Mouse (Mus musculus): ENCODE data around the gene Gm38394. TPM values are rescaled to one million over a fixed set of nuclear protein-coding genes. Genes with fewer than 3 reads are reported as not detected.
"Not testable (repeated sequence)": the region's sequence is repeated elsewhere in the genome, so short reads cannot be mapped to it uniquely, and the experiment has no call there.

Gene Gm38394
- polyA plus RNA-seq, 1 experiment = 2.6 TPM

DNA sequence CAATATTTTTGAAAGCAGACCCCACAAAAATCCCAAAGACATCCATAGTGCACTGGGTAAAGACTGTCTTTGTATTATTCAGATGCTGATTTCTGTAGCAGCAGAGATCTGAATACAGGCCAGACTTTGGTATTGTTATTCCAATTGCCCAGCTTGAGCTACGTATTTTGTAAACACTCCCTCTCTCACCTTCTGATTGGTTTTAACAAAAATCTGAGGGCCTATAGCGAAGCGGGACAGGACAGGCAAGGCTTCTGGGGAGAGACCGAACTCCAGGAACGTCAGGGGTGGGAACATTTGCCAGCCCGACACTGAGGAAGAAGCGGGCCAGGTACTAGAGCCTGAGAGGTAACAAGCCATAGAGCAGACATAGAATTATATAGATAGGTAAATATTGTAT, 6.6 kb upstream of the Gm38394 start:
- H3K4me3 ChIP-seq = no peak overlapping the region
- no peaks in the 10 kb centered on the region for H3K27me3 ChIP-seq (ENCODE audit: control insufficient read depth, insufficient read depth, insufficient read length)
- no peak overlapping the region for H3ac ChIP-seq (ENCODE audit: control insufficient read depth, insufficient read length)
- H3K79me2 ChIP-seq (ENCODE audit: control insufficient read depth, insufficient read depth) = no peaks in the 10 kb centered on the region
- H3K4me2 ChIP-seq (ENCODE audit: low read depth) = no peak overlapping the region
- H3K36me3 ChIP-seq (ENCODE audit: control insufficient read depth, insufficient read depth) = no peaks in the 10 kb centered on the region
- TF ChIP-seq E2F4 (IDR thresholded peaks at IDR 0.05; ENCODE audit: insufficient read depth) (no peak), POLR2AphosphoS2 (IDR thresholded peaks at IDR 0.05; ENCODE audit: insufficient read length, low read depth) (no peak), CEBPB (IDR thresholded peaks at IDR 0.05; ENCODE audit: insufficient read depth, poor library complexity, severe bottlenecking) (no peak)

DNA sequence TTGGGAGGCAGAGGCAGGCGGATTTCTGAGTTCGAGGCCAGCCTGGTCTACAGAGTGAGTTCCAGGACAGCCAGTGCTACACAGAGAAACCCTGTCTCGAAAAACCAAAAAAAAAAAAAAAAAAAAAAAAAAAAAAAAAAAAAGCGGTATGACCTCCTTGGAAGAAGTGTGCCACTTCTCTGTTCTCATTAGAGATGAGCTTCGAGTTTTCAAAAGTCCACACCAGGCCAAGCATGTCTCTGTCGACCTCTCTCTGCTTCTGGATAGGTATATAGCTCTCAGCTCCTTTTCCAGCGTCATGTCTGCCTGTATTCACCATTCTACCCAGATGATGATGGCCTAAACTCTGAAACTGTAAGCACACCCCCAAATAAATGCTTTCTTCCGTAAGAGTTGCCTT, 4.6 kb upstream of the Gm38394 start:
- not testable (repeated sequence) for H3ac ChIP-seq (ENCODE audit: control insufficient read depth, insufficient read length); H3K27me3 ChIP-seq (ENCODE audit: control insufficient read depth, insufficient read depth, insufficient read length); H3K79me2 ChIP-seq (ENCODE audit: control insufficient read depth, insufficient read depth); H3K4me3 ChIP-seq; H3K4me2 ChIP-seq (ENCODE audit: low read depth); H3K36me3 ChIP-seq (ENCODE audit: control insufficient read depth, insufficient read depth)

DNA sequence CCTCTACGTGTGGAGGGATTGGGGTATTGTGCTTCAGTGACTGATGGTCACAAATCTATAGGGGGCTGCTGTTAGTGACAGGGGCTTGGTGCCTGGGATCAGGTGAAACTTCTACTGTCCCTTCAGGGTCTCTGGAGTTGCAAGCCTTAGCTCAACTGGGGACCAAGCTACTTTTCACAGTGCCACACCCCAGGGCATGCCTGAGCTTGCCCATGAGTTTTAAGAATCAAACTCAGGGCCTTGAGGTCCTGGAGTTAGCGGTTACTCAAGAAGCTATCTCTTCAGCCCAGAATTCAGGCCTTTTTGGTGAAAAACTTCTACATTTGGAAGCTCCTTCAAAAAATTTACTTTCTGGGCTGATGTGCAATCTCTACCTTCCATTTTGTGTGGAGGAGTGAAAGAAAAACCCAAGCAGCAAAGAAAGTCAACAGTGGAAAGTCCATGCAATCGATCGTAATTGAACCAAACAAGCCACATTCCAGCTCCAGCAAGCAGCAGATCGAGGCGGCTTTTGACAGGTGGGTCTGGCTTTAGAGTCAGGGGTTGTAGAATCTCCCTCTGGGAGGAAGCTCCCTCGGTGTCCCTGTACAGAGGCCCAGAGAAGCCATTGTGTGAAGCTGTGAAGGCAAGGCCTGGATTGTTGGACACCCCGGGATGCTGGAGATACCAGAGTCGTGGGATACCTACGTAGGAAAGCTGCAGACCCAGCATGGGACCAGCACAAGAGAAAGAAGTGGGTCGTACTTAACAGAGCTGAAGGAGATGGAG, 3.3 kb upstream of the Gm38394 start:
- Histone ChIP-seq H3K27me3 (ENCODE audit: control insufficient read depth, insufficient read depth, insufficient read length) (no peaks in the 10 kb centered on the region), H3K4me2 (ENCODE audit: low read depth) (no peak overlapping the region), H3K4me3 (no peak overlapping the region), H3K79me2 (ENCODE audit: control insufficient read depth, insufficient read depth) (peaks cover 14% of the 10 kb centered on the region), H3K36me3 (ENCODE audit: control insufficient read depth, insufficient read depth) (no peaks in the 10 kb centered on the region), H3ac (ENCODE audit: control insufficient read depth, insufficient read length) (no peak overlapping the region)
- no peak for TF ChIP-seq TCF3 (IDR thresholded peaks at IDR 0.05; ENCODE audit: insufficient read length, low read depth)
- TF ChIP-seq MYOD1 (IDR thresholded peaks at IDR 0.05; ENCODE audit: control insufficient read depth in 1 of 3, insufficient read length in 2 of 3, low read depth in 2 of 3) = no peak
- TF ChIP-seq MAX (IDR thresholded peaks at IDR 0.05; ENCODE audit: low read depth) = no peak
- no peak for TF ChIP-seq USF1 (IDR thresholded peaks at IDR 0.05; ENCODE audit: low read depth)
- TF ChIP-seq SRF (IDR thresholded peaks at IDR 0.05; ENCODE audit: control insufficient read depth, insufficient read length, low read depth) = no peak
- no peak for TF ChIP-seq TCF12 (IDR thresholded peaks at IDR 0.05; ENCODE audit: insufficient read depth, poor library complexity, severe bottlenecking)
- no peak for TF ChIP-seq POLR2A (IDR thresholded peaks at IDR 0.05; ENCODE audit: insufficient read length, low read depth)
- no peak for TF ChIP-seq CEBPB (IDR thresholded peaks at IDR 0.05; ENCODE audit: insufficient read depth, poor library complexity, severe bottlenecking)
- TF ChIP-seq E2F4 (IDR thresholded peaks at IDR 0.05; ENCODE audit: insufficient read depth) = no peak
- no peak for TF ChIP-seq REST (IDR thresholded peaks at IDR 0.05; ENCODE audit: insufficient read depth, insufficient read length)
- no peak for TF ChIP-seq POLR2AphosphoS2 (IDR thresholded peaks at IDR 0.05; ENCODE audit: insufficient read length, low read depth)
- no peak for TF ChIP-seq MYOG (IDR thresholded peaks at IDR 0.05; ENCODE audit: control insufficient read depth in 1 of 3, insufficient read depth in 1 of 3, insufficient read length in 2 of 3, low read depth in 2 of 3)

DNA sequence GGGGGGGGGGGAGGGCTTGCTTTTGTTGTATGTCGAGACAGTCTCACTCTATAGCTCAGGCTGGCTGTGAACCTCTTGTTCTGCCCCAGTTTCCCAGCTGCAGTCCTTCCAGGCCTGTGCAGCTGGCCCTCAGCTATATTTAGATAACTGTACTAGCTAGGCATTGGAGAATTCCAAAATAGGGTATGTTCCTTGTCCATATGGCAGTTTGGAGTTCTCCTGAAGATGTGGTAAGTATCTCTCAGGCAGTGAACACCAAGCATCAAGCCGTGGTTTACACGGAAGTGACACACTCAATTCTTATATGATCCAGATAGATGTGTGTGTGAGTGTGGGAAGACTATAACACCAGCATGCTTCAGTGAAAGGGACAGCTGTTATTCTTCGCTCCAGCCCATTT, 2.3 kb upstream of the Gm38394 start:
- Histone ChIP-seq H3K4me3 (no peak overlapping the region), H3K36me3 (ENCODE audit: control insufficient read depth, insufficient read depth) (peaks cover 6% of the 10 kb centered on the region), H3ac (ENCODE audit: control insufficient read depth, insufficient read length) (no peak overlapping the region), H3K27me3 (ENCODE audit: control insufficient read depth, insufficient read depth, insufficient read length) (no peaks in the 10 kb centered on the region), H3K4me2 (ENCODE audit: low read depth) (no peak overlapping the region), H3K79me2 (ENCODE audit: control insufficient read depth, insufficient read depth) (peaks cover 24% of the 10 kb centered on the region)
- no peak for TF ChIP-seq USF1 (IDR thresholded peaks at IDR 0.05; ENCODE audit: low read depth)
- TF ChIP-seq TCF3 (IDR thresholded peaks at IDR 0.05; ENCODE audit: insufficient read length, low read depth) = no peak
- peak in 2 of 3 experiments; percentile 18 to 21 for TF ChIP-seq MYOD1 (IDR thresholded peaks at IDR 0.05; ENCODE audit: control insufficient read depth in 1 of 3, insufficient read length in 2 of 3, low read depth in 2 of 3)
- no peak for TF ChIP-seq REST (IDR thresholded peaks at IDR 0.05; ENCODE audit: insufficient read depth, insufficient read length)
- TF ChIP-seq POLR2A (IDR thresholded peaks at IDR 0.05; ENCODE audit: insufficient read length, low read depth) = no peak
- TF ChIP-seq SRF (IDR thresholded peaks at IDR 0.05; ENCODE audit: control insufficient read depth, insufficient read length, low read depth) = peak; percentile 7
- no peak for TF ChIP-seq POLR2AphosphoS2 (IDR thresholded peaks at IDR 0.05; ENCODE audit: insufficient read length, low read depth)
- TF ChIP-seq MYOG (IDR thresholded peaks at IDR 0.05; ENCODE audit: control insufficient read depth in 1 of 3, insufficient read depth in 1 of 3, insufficient read length in 2 of 3, low read depth in 2 of 3) = peak in 1 of 3 experiments; percentile 32
- no peak for TF ChIP-seq CEBPB (IDR thresholded peaks at IDR 0.05; ENCODE audit: insufficient read depth, poor library complexity, severe bottlenecking)
- no peak for TF ChIP-seq E2F4 (IDR thresholded peaks at IDR 0.05; ENCODE audit: insufficient read depth)
- no peak for TF ChIP-seq TCF12 (IDR thresholded peaks at IDR 0.05; ENCODE audit: insufficient read depth, poor library complexity, severe bottlenecking)

DNA sequence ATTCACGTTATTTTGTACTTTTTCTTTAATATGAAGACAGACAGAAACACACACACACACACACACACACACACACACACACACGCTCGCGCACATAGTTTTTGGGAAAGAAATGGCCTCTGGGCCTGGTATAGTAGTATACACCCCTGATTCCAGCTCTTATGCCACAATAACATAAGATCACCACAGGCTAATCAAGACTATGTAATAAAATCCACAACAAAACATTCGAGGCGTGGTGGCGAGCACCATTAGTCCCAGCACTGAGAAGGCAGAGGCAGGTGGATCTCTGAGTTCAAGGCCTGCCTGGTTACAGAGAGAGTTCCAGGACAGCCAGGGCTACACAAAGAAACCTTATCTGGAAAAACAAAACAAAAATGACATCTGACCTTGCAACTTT, 1.8 kb upstream of the Gm38394 start:
- Histone ChIP-seq H3K4me3 (no peak overlapping the region), H3K79me2 (ENCODE audit: control insufficient read depth, insufficient read depth) (peaks cover 28% of the 10 kb centered on the region), H3K27me3 (ENCODE audit: control insufficient read depth, insufficient read depth, insufficient read length) (no peaks in the 10 kb centered on the region), H3K4me2 (ENCODE audit: low read depth) (no peak overlapping the region), H3K36me3 (ENCODE audit: control insufficient read depth, insufficient read depth) (peaks cover 10% of the 10 kb centered on the region), H3ac (ENCODE audit: control insufficient read depth, insufficient read length) (no peak overlapping the region)
- TF ChIP-seq USF1 (IDR thresholded peaks at IDR 0.05; ENCODE audit: low read depth) (no peak), POLR2AphosphoS2 (IDR thresholded peaks at IDR 0.05; ENCODE audit: insufficient read length, low read depth) (no peak), REST (IDR thresholded peaks at IDR 0.05; ENCODE audit: insufficient read depth, insufficient read length) (no peak), MAX (IDR thresholded peaks at IDR 0.05; ENCODE audit: low read depth) (no peak), TCF12 (IDR thresholded peaks at IDR 0.05; ENCODE audit: insufficient read depth, poor library complexity, severe bottlenecking) (no peak), POLR2A (IDR thresholded peaks at IDR 0.05; ENCODE audit: insufficient read length, low read depth) (no peak), MYOD1 (IDR thresholded peaks at IDR 0.05; ENCODE audit: control insufficient read depth in 1 of 3, insufficient read length in 2 of 3, low read depth in 2 of 3) (no peak), E2F4 (IDR thresholded peaks at IDR 0.05; ENCODE audit: insufficient read depth) (no peak), MYOG (IDR thresholded peaks at IDR 0.05; ENCODE audit: control insufficient read depth in 1 of 3, insufficient read depth in 1 of 3, insufficient read length in 2 of 3, low read depth in 2 of 3) (no peak), CEBPB (IDR thresholded peaks at IDR 0.05; ENCODE audit: insufficient read depth, poor library complexity, severe bottlenecking) (no peak), TCF3 (IDR thresholded peaks at IDR 0.05; ENCODE audit: insufficient read length, low read depth) (no peak), SRF (IDR thresholded peaks at IDR 0.05; ENCODE audit: control insufficient read depth, insufficient read length, low read depth) (no peak)

Data from myocyte (in vitro differentiated cells).